Mouse (Mus musculus): ENCODE measurements around the gene Anapc16.

- TF ChIP-seq CTCF (IDR thresholded peaks at IDR 0.05; ENCODE audit: control insufficient read depth, insufficient read depth, insufficient read length) (no peak), MAX (IDR thresholded peaks at IDR 0.05) (no peak), CEBPB (IDR thresholded peaks at IDR 0.05; ENCODE audit: low read depth) (no peak), MYOD1 (IDR thresholded peaks at IDR 0.05; ENCODE audit: control insufficient read depth, insufficient read length, low read depth) (no peak), USF1 (IDR thresholded peaks at IDR 0.05; ENCODE audit: low read depth) (no peak)
Observed at GRCm38 (mm10) chr10:60003213-60003752, 348 bp upstream of the Anapc16 start.

All from C2C12 (cell line).